Mouse (Mus musculus): ENCODE results near the gene A730061H03Rik. TPM values are rescaled to one million over a fixed set of nuclear protein-coding genes. Genes with fewer than 3 reads are reported as not detected.
A peak's percentile ranks its signal among the peaks of the same experiment; 100 is the strongest.

Gene A730061H03Rik
- not detected for total RNA-seq (2021)
- long read RNA-seq, experiment 1, result 0 reads
- long read RNA-seq, experiment 2, partial matches to known transcripts, result 0 of 1 reads
- long read RNA-seq, experiment 2, other reads (novel, unspliced or antisense), result 0 of 1 reads

- DNase-seq (ENCODE audit: low spot score in 2 of 2), result peak; percentile 97 to 98
Measured at GRCm38 (mm10) chr14:55560202-55561073, at the start of gene A730061H03Rik. A730061H03Rik (minus strand) TSS chr14:55560406.

GRCm38 (mm10) chr14:55608339-55608738, 48.1 kb upstream of the A730061H03Rik start:
- no peak for DNase-seq (ENCODE audit: low spot score in 2 of 2)

GRCm38 (mm10) chr14:55605743-55606459, 45.7 kb upstream of the A730061H03Rik start:
- no peak for DNase-seq (ENCODE audit: low spot score in 2 of 2)

- DNase-seq (ENCODE audit: low spot score in 2 of 2), result no peak
Measured at GRCm38 (mm10) chr14:55604823-55605222, 44.6 kb upstream of the A730061H03Rik start.

- DNase-seq (ENCODE audit: low spot score in 2 of 2), result peak; percentile 84
Measured at GRCm38 (mm10) chr14:55603633-55604576, 43.7 kb upstream of the A730061H03Rik start.

- no peak for DNase-seq (ENCODE audit: low spot score in 2 of 2)
Measured at GRCm38 (mm10) chr14:55603271-55603632, 43.0 kb upstream of the A730061H03Rik start, which contains the start of gene Irf9. Irf9 (plus strand) TSS chr14:55603571.

GRCm38 (mm10) chr14:55598521-55599390, 38.5 kb upstream of the A730061H03Rik start:
- DNase-seq (ENCODE audit: low spot score in 2 of 2), result no peak

GRCm38 (mm10) chr14:55596036-55596690, 36.0 kb upstream of the A730061H03Rik start:
- DNase-seq (ENCODE audit: low spot score in 2 of 2), result peak in 1 of 2 experiments; percentile 23

- DNase-seq (ENCODE audit: low spot score in 2 of 2), result no peak
Measured at GRCm38 (mm10) chr14:55592226-55592625, 32.0 kb upstream of the A730061H03Rik start.

GRCm38 (mm10) chr14:55591331-55591891, 31.2 kb upstream of the A730061H03Rik start, which contains the start of gene Rnf31:
Rnf31 (plus strand) TSS chr14:55591708.
- DNase-seq (ENCODE audit: low spot score in 2 of 2), result peak; percentile 91 to 94

- peak; percentile 85 to 90 for DNase-seq (ENCODE audit: low spot score in 2 of 2)
Measured at GRCm38 (mm10) chr14:55590748-55591330, 30.6 kb upstream of the A730061H03Rik start, which contains the start of gene Psme2. Psme2 (minus strand) TSS chr14:55591113.

GRCm38 (mm10) chr14:55589771-55590448, 29.7 kb upstream of the A730061H03Rik start:
- DNase-seq (ENCODE audit: low spot score in 2 of 2), result no peak

- no peak for DNase-seq (ENCODE audit: low spot score in 2 of 2)
Measured at GRCm38 (mm10) chr14:55589271-55589670, 29.1 kb upstream of the A730061H03Rik start.

GRCm38 (mm10) chr14:55586149-55586548, 25.9 kb upstream of the A730061H03Rik start:
- DNase-seq (ENCODE audit: low spot score in 2 of 2), result no peak

- no peak for DNase-seq (ENCODE audit: low spot score in 2 of 2)
Measured at GRCm38 (mm10) chr14:55585566-55585960, 25.4 kb upstream of the A730061H03Rik start.

GRCm38 (mm10) chr14:55584702-55585565, 24.7 kb upstream of the A730061H03Rik start, which contains the start of gene Emc9:
Emc9 (minus strand) TSS chr14:55585302.
- peak; percentile 52 to 65 for DNase-seq (ENCODE audit: low spot score in 2 of 2)

- DNase-seq (ENCODE audit: low spot score in 2 of 2), result no peak
Measured at GRCm38 (mm10) chr14:55584303-55584701, 24.1 kb upstream of the A730061H03Rik start.
